Mouse (Mus musculus) heart, postnatal 10 days (tissue): ENCODE measurements around the gene Trpd52l3. TPM values are rescaled to one million over a fixed set of nuclear protein-coding genes. Genes with fewer than 3 reads are reported as not detected.
A peak's percentile ranks its signal among the peaks of the same experiment; 100 is the strongest.
"Not testable (repeated sequence)": the region's sequence is repeated elsewhere in the genome, so short reads cannot be mapped to it uniquely, and the experiment has no call there.

Source experiments
- DNase-seq, 2 experiments: peaks; one replicate each; pipeline ENCODE4 v3.0.0; 2021
- intact Hi-C: fragments of 180-260 bp; cut with DNase I; formaldehyde crosslinking; loops from one replicate; pipeline ENCODE4 v1.15.1; 2025
- total RNA-seq, 2 experiments: library from RNA; stranded (reverse); gene quantifications; 2 replicates each; pipeline ENCODE4 v1.2.3; 2021

Gene Trpd52l3
- not detected for total RNA-seq

- intact Hi-C loops = no loop called here
- no peak for DNase-seq
Observed at GRCm38 (mm10) chr19:30003621-30004020, at the start of gene Trpd52l3. Gene Trpd52l3 (plus strand): TSS chr19:30003790.

DNA sequence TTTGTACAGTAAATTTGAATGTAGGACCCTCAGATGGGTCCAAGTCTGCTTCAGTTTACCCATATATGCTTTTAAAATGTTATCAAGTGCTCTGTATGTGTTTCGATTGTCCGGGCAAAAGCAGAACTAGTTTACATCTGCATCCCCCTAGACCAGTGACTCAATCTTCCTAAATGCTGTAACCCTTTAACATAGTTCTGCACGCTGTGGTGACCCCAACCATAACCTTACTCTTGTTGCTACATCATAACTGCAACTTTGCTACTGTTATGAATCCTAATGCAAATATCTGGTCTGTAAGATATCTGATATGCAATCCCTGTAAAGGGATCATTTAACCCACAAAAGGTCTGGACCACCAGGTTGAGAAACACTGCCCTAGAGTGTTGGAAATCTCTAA, 49.8 kb upstream of the Trpd52l3 start:
- DNase-seq = no peak
- intact Hi-C loops = no loop called here

- intact Hi-C loops = no loop called here
- no peak for DNase-seq
Observed at GRCm38 (mm10) chr19:29955454-29955853, 48.1 kb upstream of the Trpd52l3 start.

- intact Hi-C loops = no loop called here
- DNase-seq = no peak
Observed at GRCm38 (mm10) chr19:29960906-29961305, 42.7 kb upstream of the Trpd52l3 start.

DNA sequence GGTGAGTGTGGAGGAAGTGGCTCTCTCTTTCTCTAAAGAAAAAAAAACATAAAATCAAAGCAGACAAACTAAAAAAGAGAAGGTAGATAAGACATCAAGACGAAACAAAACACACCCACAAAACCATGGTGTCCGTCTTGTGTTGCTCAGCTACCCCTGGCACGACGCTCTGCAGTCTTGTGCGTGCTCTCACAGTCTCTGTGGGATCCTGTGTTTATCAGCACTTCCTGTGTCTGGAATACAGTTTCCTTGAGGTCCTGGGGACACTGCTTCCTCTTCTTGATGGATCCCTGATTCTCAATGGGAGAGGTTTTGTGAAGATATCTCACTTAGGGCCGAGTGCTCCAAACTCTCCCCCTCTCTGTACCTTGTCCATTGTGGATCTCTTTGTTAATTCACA, 41.7 kb upstream of the Trpd52l3 start:
- DNase-seq = no peak
- intact Hi-C loops = no loop called here

DNA sequence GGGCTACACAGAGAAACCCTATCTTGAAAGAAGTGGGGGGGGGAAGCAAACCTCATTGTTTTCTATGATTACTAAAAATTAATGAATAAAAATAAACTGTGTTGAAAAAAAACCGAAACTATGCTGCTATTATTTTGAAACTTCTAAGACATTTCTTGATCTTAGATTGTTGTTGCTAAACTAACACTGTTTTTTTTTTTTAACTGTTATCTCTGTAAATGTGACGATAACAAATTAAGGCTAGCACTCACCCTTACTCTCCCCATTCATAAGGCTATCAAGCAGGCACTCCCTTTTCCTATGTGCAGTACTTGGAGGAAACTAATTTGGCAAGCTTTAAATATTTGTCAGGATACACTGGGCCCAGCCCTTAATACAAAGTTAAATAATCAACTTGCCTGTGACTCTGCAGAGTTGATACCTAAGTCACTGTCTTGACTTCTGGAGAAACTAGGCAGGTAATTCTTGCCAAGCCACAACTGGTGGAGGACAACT, 39.9 kb upstream of the Trpd52l3 start:
- intact Hi-C loops = no loop called here
- DNase-seq = no peak

GRCm38 (mm10) chr19:29967960-29968359, 35.6 kb upstream of the Trpd52l3 start:
- intact Hi-C loops = no loop called here
- DNase-seq = no peak

DNA sequence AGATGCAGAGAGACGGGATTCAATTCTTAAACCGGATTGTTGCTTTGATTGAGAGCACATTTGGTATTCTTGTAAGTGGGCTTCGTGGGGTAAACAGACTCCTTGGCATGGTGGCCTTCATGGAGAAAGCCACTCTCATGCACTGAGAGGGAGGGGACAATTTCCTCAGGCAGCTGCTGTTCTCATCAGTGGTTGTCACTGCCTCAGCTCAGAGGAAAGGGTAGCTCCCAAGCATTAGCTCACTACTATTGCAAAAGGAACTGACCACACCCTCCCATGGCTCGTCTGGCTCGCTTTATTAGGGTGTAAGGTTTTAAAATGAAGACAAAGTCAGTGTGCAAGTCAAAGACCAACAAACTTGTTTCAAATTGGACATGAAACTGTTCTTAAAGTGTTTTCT, 30.2 kb upstream of the Trpd52l3 start:
- peak; percentile 35 to 41 for DNase-seq
- intact Hi-C loops = no loop called here

DNA sequence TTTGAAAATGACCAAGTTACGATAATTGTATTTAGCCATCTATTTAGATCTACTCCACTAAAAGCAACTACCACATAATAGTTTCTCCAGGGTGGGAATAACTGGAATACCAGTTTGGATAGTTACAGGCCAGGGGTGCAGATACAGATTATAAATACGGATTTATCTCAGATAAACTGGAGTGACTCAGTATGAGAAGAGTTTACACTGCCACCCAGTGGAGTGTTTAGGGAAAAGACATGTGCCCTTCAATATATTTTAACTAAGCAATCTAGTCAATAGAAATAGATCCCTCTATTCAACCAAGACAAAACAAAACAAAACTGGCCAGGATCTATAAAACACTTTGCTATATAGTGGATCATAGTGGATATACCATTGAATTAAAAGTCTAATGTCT, 24.7 kb upstream of the Trpd52l3 start:
- intact Hi-C loops = loop anchor here (1.0 to 2.0 kb wide), 3 partner anchors 30 to 294 kb away; no protein-coding TSS in a partner anchor

GRCm38 (mm10) chr19:29979452-29980089, 24.0 kb upstream of the Trpd52l3 start:
- intact Hi-C loops = loop anchor here (1.0 to 10.0 kb wide), 5 partner anchors 31 to 295 kb away; no protein-coding TSS in a partner anchor
- no peak for DNase-seq

More for the DNA sequence above, 24.7 kb upstream of the Trpd52l3 start:
- DNase-seq = peak; percentile 18 to 59

- intact Hi-C loops = loop anchor here (5.0 to 10.0 kb wide), 2 partner anchors 143 to 220 kb away; no protein-coding TSS in a partner anchor
- peak; percentile 13 to 30 for DNase-seq
Observed at GRCm38 (mm10) chr19:29984208-29985005, 19.2 kb upstream of the Trpd52l3 start.

DNA sequence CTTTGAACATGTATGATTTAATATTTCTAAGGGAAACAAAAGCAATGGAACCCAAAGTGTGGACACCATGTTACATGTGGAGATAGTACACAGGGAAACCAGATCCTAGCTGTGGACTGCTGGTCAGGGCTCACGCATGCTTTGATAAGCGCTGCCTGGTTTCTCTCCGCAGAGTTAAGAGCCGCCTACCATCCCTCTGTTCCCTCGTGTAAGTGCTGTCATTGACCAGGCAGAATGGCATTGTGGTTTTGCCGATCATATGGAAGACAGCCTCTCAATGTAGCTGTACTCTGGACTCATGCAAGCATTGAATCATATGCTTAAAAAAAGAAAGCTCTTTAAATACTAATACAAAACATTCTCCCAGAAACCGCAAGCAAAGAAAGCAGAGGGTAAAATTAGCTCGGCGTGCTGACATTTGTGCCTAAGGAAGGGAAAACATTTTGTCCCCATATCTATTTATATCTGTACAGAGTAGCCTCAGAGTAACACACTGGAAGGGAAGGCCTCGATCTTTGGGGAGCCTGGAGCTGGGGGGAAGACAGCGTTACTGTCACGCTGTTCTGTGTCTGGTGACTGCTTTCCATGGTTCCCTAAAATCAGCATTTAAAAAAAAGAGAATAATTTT, 17.0 kb upstream of the Trpd52l3 start:
- intact Hi-C loops = loop anchor here (10.0 kb wide), 1 partner anchor 218 kb away; no protein-coding TSS in a partner anchor

GRCm38 (mm10) chr19:30000406-30001365, 2.9 kb upstream of the Trpd52l3 start:
- DNase-seq = no peak
- intact Hi-C loops = no loop called here

More for the DNA sequence above, 17.0 kb upstream of the Trpd52l3 start:
- peak in 1 of 2 experiments; percentile 13 for DNase-seq

- intact Hi-C loops = no loop called here
- no peak for DNase-seq
Observed at GRCm38 (mm10) chr19:30001550-30001949, 2.0 kb upstream of the Trpd52l3 start.

DNA sequence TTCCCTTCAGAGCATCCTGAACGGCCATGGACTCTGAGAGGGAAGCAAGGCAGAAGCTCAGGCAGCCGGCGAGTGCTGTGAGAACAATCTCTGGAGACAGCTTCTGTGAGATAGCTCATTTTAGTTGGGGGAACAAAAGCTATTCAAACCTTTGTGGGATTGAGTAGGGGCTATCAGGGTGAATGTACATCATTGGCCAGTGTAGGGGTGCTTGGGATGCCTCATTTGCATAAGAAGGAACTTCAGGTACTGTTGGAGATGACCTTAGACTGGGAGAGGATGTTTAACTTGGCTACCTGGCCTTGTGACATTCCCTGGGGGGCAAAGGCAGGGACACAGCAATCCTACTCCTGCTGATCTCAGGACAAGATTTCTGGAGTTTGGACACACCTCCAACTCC, 2.8 kb downstream of the Trpd52l3 start:
- DNase-seq = no peak
- intact Hi-C loops = no loop called here

GRCm38 (mm10) chr19:30010520-30011296, 7.1 kb downstream of the Trpd52l3 start:
- intact Hi-C loops = no loop called here
- DNase-seq = no peak

DNA sequence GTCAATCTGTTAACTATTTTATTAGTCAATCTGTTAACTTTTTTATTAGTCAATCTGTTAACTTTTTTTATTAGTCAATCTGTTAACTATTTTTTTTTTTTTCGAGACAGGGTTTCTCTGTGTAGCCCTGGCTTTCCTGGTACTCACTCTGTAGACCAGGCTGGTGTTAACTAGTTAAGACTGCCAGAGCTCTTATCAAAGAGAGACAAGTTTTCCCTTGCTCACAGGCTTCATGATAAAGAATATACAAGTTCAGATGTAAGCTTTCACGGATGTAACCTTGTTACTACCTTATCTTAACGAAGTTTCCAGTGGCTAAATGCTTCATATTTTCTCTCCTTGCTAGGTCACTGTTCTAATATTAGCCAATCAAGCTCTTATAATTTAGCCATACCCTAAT, 10.7 kb downstream of the Trpd52l3 start:
- intact Hi-C loops = no loop called here
- DNase-seq = no peak

GRCm38 (mm10) chr19:30016156-30016555, 12.6 kb downstream of the Trpd52l3 start:
- intact Hi-C loops = no loop called here
- DNase-seq = no peak

- DNase-seq, intact Hi-C loops: not testable (repeated sequence)
Observed at GRCm38 (mm10) chr19:30023419-30023818, 19.8 kb downstream of the Trpd52l3 start.
